Mouse (Mus musculus) stomach, embryonic 16.5 days (tissue): ENCODE measurements around the gene Naaladl1. TPM values are rescaled to one million over a fixed set of nuclear protein-coding genes. Genes with fewer than 3 reads are reported as not detected.

Source experiments
- ATAC-seq: fragments of 200-750 bp; cut with Nextera tagmentation; 2 replicates; pipeline ENCODE4 v1.8.0; 2017; ENCODE audit warnings: moderate number of reproducible peaks, moderate TSS enrichment; ENCODE audit not compliant: insufficient read depth, low FRiP score
- H3K27ac ChIP-seq: fragments of 300-500 bp; sonication (generic); 2 replicates; pipeline ENCODE4 v1.5.1; 2014; ENCODE audit warnings: low read length
- H3K27me3 ChIP-seq: fragments of 300-500 bp; sonication (generic); 2 replicates; pipeline ENCODE4 v1.6.1; 2014; ENCODE audit warnings: low read length, control low read depth, mixed read lengths; ENCODE audit not compliant: control insufficient read depth, insufficient read depth
- H3K36me3 ChIP-seq: fragments of 300-500 bp; sonication (generic); 2 replicates; pipeline ENCODE4 v1.6.1; 2014; ENCODE audit warnings: low read length; ENCODE audit not compliant: control insufficient read depth, insufficient read depth
- H3K4me1 ChIP-seq: fragments of 300-500 bp; sonication (generic); 2 replicates; pipeline ENCODE4 v1.6.1; 2014; ENCODE audit warnings: low read length, control low read depth, mixed read lengths; ENCODE audit not compliant: control insufficient read depth, insufficient read depth
- H3K4me2 ChIP-seq: fragments of 300-500 bp; sonication (generic); 2 replicates; pipeline ENCODE4 v1.6.1; 2014; ENCODE audit warnings: low read depth, low read length, mixed read lengths
- H3K4me3 ChIP-seq: fragments of 300-500 bp; sonication (generic); replicated peaks from 2 replicates; pipeline ENCODE4 v1.5.1; 2014; ENCODE audit warnings: mild to moderate bottlenecking, low read length
- H3K9ac ChIP-seq: fragments of 300-500 bp; sonication (generic); 2 replicates; pipeline ENCODE4 v1.6.1; 2014; ENCODE audit warnings: low read length
- H3K9me3 ChIP-seq: fragments of 300-500 bp; sonication (generic); replicated peaks from 2 replicates; pipeline ENCODE4 v1.6.1; 2016; ENCODE audit warnings: low read length, control low read depth; ENCODE audit not compliant: control insufficient read depth
- WGBS: fragments of 180-500 bp; shearing (Covaris S2); extraction: QIAGEN DNeasy Blood & Tissue Kit; methylation state at CpG from one replicate; pipeline ENCODE4 v1.1.7; 2014; 5-methylcytosine and 5-hydroxymethylcytosine counted together
- polyA plus RNA-seq: library from polyadenylated mRNA; unstranded; fragments of >200 nt; fragmentation: Nextera tagmentation; extraction: Ambion mirVana; gene quantifications from 2 replicates; pipeline ENCODE4 v1.2.1, GENCODE M21; 2015

The Naaladl1 gene
- polyA plus RNA-seq, 1 experiment from 2014 or later = 2.9 TPM

DNA sequence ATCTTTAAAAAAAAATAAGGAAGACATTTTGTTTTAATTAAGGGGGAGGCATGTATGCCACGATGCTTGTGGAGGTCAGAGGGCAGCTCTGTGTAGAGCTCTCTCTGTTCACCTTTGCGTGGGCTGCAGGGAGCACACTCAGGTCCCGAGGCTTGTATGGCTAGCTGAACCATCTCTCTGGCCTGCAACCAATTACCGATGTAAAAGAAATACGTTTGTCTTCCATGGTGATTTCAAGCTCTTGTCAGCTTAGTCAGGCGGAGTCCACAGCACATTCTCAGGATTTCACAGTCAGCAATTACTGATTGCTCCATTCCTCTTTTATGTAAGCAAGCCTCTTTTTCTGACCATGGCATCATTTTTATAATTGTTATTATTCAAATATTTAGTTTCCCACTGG lies 4.4 kb upstream of the Naaladl1 start:
- H3K4me3 ChIP-seq = no peak overlapping the region
- H3K27me3 ChIP-seq = no peaks in the 10 kb centered on the region
- no peak overlapping the region for H3K4me2 ChIP-seq
- no peak overlapping the region for H3K27ac ChIP-seq
- H3K4me1 ChIP-seq = no peaks in the 10 kb centered on the region
- ATAC-seq = no peak
- no peaks in the 10 kb centered on the region for H3K36me3 ChIP-seq
- H3K9ac ChIP-seq = no peak overlapping the region
- H3K9me3 ChIP-seq = no peaks in the 10 kb centered on the region
- WGBS = 53% methylated on average over 6 of the region's 6 CpGs

GRCm38 (mm10) chr19:6102169-6102853 lies 3.3 kb upstream of the Naaladl1 start:
- no peak overlapping the region for H3K9ac ChIP-seq
- no peaks in the 10 kb centered on the region for H3K4me1 ChIP-seq
- H3K27ac ChIP-seq = no peak overlapping the region
- no peaks in the 10 kb centered on the region for H3K27me3 ChIP-seq
- WGBS = 73% methylated on average over 6 of the region's 6 CpGs
- peak; percentile 32; the same call in 1 of the 2 replicates for ATAC-seq
- no peak overlapping the region for H3K4me2 ChIP-seq
- H3K4me3 ChIP-seq = no peak overlapping the region
- H3K9me3 ChIP-seq = no peaks in the 10 kb centered on the region
- no peaks in the 10 kb centered on the region for H3K36me3 ChIP-seq

GRCm38 (mm10) chr19:6104476-6104875 lies 1.1 kb upstream of the Naaladl1 start:
- Histone ChIP-seq H3K36me3 (no peaks in the 10 kb centered on the region), H3K9ac (0 out of 2 replicates have a peak overlapping the region, but pooled peaks have one; percentile 3), H3K4me1 (no peaks in the 10 kb centered on the region), H3K9me3 (no peaks in the 10 kb centered on the region), H3K4me2 (no peak overlapping the region), H3K4me3 (no peak overlapping the region), H3K27ac (no peak overlapping the region), H3K27me3 (no peaks in the 10 kb centered on the region)
- 67% methylated on average over 4 of the region's 4 CpGs for WGBS
- ATAC-seq = no peak

DNA sequence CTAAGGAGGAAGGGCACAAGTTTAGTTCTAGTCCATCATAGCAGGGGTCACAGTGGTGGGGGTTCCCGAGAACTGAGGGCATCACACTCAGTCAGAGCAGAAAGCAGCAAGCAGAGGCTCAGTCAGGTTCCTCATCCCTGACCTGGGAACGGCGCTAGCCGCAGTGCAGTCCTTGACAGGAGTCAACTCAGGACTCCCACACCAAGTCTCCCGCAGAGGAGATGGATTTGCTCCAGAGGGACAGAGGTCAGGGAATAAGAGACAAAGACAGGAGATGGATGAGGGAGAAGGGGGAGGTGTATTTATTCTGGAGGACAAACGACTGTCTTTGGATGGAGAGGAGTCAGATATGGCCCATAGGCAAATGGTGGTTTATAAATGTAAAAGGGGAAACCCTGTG lies 7.5 kb downstream of the Naaladl1 start:
- Histone ChIP-seq H3K9ac (no peak overlapping the region), H3K36me3 (0 out of 2 replicates have a peak, but pooled peaks cover 8% of the 10 kb centered on the region), H3K27ac (no peak overlapping the region), H3K4me3 (no peak overlapping the region), H3K9me3 (no peaks in the 10 kb centered on the region), H3K4me1 (peaks cover 8% of the 10 kb centered on the region; the same call in 1 of the 2 replicates), H3K4me2 (no peak overlapping the region), H3K27me3 (no peaks in the 10 kb centered on the region)
- 35% methylated on average over 6 of the region's 6 CpGs for WGBS
- no peak for ATAC-seq

DNA sequence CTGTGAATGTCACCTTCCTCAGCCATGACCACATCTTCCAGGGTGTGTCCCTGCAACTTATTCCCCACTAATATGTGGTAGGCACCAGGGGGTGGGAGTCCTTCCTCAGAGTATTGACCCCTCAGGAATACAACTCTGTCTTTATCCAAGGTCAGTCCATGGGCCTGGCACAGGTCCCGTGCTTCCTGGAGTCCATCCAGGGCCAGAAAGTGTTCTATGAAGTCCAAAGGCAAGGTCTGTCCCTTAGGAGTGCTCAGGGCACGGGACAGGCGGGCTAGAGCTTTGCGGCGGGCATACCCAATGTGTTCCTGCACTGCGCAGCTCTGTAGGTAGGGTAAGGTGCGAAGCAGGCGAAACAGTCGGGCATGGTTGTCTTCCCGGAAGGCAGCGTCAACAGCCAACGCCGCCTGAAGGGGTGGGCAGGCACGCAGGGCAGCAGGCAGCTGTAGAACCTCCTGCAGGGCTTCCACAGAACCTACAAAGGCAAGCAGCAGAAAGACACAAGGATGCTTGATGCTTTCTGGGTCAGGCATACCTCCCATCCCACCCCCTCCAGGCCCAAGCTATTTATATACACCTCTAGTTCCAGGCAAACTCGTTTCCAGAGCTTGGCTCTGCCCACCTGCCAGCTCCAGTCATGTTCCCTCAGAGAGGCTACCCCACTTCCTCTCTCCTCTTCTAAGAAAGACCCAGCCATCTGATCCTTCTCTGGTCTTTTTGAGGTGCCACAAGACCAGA lies 10.7 kb downstream of the Naaladl1 start:
- Histone ChIP-seq H3K4me2 (no peak overlapping the region; the same call in 1 of the 2 replicates), H3K9me3 (no peaks in the 10 kb centered on the region), H3K4me1 (peaks cover 14% of the 10 kb centered on the region; the same call in 1 of the 2 replicates), H3K4me3 (0 out of 2 replicates have a peak overlapping the region, but pooled peaks have one; percentile 90), H3K36me3 (0 out of 2 replicates have a peak, but pooled peaks cover 8% of the 10 kb centered on the region), H3K9ac (0 out of 2 replicates have a peak overlapping the region, but pooled peaks have one; percentile 22), H3K27me3 (no peaks in the 10 kb centered on the region), H3K27ac (no peak overlapping the region)
- 86% methylated on average over 15 of the region's 15 CpGs for WGBS
- ATAC-seq = no peak

DNA sequence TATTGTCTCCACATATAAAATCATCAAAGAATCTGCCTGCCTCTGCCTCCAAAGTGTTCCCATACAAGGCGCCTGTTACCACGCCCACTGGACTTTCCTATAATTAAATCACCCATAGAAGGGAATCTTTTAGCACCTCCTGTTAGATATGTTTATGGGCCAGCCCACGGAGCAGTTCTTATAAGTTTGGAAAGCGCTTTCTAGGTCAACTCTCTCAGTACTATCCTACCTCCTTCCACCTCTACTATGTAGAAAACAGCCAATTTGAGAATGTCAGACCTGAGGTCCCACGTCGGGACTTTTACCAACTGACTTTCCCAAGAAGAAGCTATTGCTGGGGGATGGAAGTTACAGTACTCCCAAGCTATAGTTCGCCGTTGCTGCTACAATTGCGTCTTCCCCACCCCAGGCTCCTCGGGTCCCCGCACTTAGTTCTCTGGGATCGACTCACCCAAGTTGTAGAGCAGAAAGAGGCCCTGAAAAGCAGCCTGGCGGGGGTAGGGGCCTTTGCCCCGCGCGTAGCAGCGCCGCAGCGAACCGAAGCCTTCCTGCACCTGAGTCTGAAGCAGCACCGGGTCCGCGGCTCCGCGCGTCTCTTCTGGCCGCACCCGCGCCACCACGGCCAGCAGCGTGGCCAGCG lies 11.9 kb downstream of the Naaladl1 start:
- Histone ChIP-seq H3K4me3 (peak overlapping the region; percentile 90), H3K36me3 (0 out of 2 replicates have a peak, but pooled peaks cover 8% of the 10 kb centered on the region), H3K4me2 (peak overlapping the region; percentile 87), H3K4me1 (peaks cover 14% of the 10 kb centered on the region; the same call in 1 of the 2 replicates), H3K9me3 (no peaks in the 10 kb centered on the region), H3K9ac (peak overlapping the region; percentile 92), H3K27ac (peak overlapping the region; percentile 98), H3K27me3 (no peaks in the 10 kb centered on the region)
- ATAC-seq = peak; percentile 1; the same call in 1 of the 2 replicates
- WGBS = 4% methylated on average over 32 of the region's 32 CpGs

- H3K27ac ChIP-seq = peak within 1 kb of the TSS; percentile 98
- H3K4me3 ChIP-seq = peak within 1 kb of the TSS; percentile 90
- peaks cover 14% of the 10 kb centered on the region; the same call in 1 of the 2 replicates for H3K4me1 ChIP-seq
- WGBS = 0% methylated on average over 77 of the region's 77 CpGs
- H3K27me3 ChIP-seq = no peaks in the 10 kb centered on the region
- peak within 1 kb of the TSS; percentile 92 for H3K9ac ChIP-seq
- H3K4me2 ChIP-seq = peak within 1 kb of the TSS; percentile 87
- peak; percentile 90 for ATAC-seq
- 0 out of 2 replicates have a peak, but pooled peaks cover 8% of the 10 kb centered on the region for H3K36me3 ChIP-seq
- H3K9me3 ChIP-seq = no peaks in the 10 kb centered on the region
Measured at GRCm38 (mm10) chr19:6117986-6118676, 12.5 kb downstream of the Naaladl1 start, which contains the start of gene Sac3d1. Sac3d1 (minus strand) TSS chr19:6118650.

GRCm38 (mm10) chr19:6118677-6119185 lies 13.1 kb downstream of the Naaladl1 start:
- ATAC-seq = peak; percentile 11; the same call in 1 of the 2 replicates
- H3K9me3 ChIP-seq = no peaks in the 10 kb centered on the region
- H3K4me2 ChIP-seq = peak overlapping the region; percentile 87
- H3K36me3 ChIP-seq = 0 out of 2 replicates have a peak, but pooled peaks cover 8% of the 10 kb centered on the region
- H3K4me1 ChIP-seq = peaks cover 17% of the 10 kb centered on the region; the same call in 1 of the 2 replicates
- H3K27me3 ChIP-seq = no peaks in the 10 kb centered on the region
- under 1% methylated on average over 8 of the region's 8 CpGs for WGBS
- peak overlapping the region; percentile 90 for H3K4me3 ChIP-seq
- peak overlapping the region; percentile 92 for H3K9ac ChIP-seq
- peak overlapping the region; percentile 98 for H3K27ac ChIP-seq
